In the genomic region with DNA sequence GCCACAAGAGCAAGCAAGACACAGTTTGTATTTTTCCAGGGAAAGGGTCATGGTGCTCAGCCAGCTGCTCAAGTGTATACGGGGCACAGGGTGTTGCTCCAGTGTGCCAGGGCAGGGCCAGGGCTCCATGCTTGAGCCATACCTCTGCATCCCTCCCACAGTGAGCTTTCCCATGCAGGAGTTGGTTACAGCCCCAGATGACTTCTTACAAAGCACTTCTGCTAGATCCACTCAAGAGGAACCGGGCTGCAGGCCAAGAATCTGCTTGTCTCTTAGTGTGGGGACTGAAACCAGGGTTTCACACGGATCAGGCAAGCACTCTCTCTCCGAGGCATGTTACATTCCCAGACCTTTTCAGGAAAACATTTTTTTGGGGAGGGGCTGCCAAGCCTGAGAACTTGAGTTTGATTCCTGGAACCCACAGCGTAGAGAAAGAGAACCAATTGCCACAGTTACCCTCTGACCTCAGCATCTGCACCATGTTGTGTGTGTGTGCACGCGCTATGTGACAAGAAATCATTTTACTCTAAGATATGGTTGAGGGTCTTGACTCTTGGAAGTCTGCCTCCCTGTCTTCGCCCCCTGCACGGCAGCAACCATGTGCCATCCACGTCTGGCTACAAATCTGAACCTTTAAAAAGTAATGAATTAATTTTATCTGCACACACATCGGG, we compare ENCODE assay signal across 9 mouse cellular contexts. TPM values are rescaled to one million over a fixed set of nuclear protein-coding genes. Genes with fewer than 3 reads are reported as not detected.
DNase-seq lines count a peak whose midpoint lies in the region; ATAC-seq and TF ChIP-seq lines count a peak whose summit lies in the region.
"Had no signal": no experiment of that assay in that cellular context is flagged by ENCODE, and none has a peak within 500 bp of the region (broad histone marks: within the 10 kb centered on the region; RNA-seq: fewer than 3 reads in every experiment).

No protein-coding gene starts in this region.

- DNase-seq in gastrocnemius, adult 18-20 months (ENCODE audit: low spot score), result peak; percentile 65
- no peak for DNase-seq in gastrocnemius, postnatal 25 days
- DNase-seq in cerebellum, postnatal 10 days, result peak; percentile 85 to 88
- DNase-seq in gastrocnemius, postnatal 14 days, result peak; percentile 88
- peak; percentile 88 for DNase-seq in kidney, adult 2 months
- DNase-seq in left cerebral cortex, postnatal 14 days (ENCODE audit: low spot score in 2 of 2), result peak; percentile 87 to 94
- peak; percentile 56 for DNase-seq in ovary, postnatal 36 days (ENCODE audit: low spot score)
- DNase-seq in liver, embryonic 11.5 days (ENCODE audit: low spot score), result no peak

- TF ChIP-seq CTCF in kidney, adult 2 months (conservative IDR thresholded peaks at IDR 0.05; ENCODE audit: insufficient read depth, insufficient read length, low read depth, low read length), result no peak

- no peak overlapping the region for H3K27ac ChIP-seq in kidney, adult 2 months (ENCODE audit: insufficient read depth, low read depth, low read length)
- no peak overlapping the region for H3K27ac ChIP-seq in liver, embryonic 11.5 days (ENCODE audit: low read depth, low read length)

- TF ChIP-seq POLR2A in kidney, adult 2 months (IDR thresholded peaks at IDR 0.05; ENCODE audit: low read depth, low read length), result no peak

- H3K4me2 ChIP-seq in liver, embryonic 11.5 days, result no peak overlapping the region

- no peaks in the 10 kb centered on the region for H3K36me3 ChIP-seq in kidney, adult 2 months (ENCODE audit: control insufficient read depth, insufficient read depth, low read length)
- H3K36me3 ChIP-seq in liver, embryonic 11.5 days (ENCODE audit: control insufficient read depth, insufficient read depth, low read length), result no peaks in the 10 kb centered on the region

- H3K27me3 ChIP-seq in kidney, adult 2 months (replicated peaks; ENCODE audit: control insufficient read depth, insufficient read depth, low read length), result no peaks in the 10 kb centered on the region
- H3K27me3 ChIP-seq in liver, embryonic 11.5 days (replicated peaks; ENCODE audit: control insufficient read depth, insufficient read depth, low read length), result no peaks in the 10 kb centered on the region

- H3K4me3 ChIP-seq in kidney, adult 2 months (ENCODE audit: insufficient read depth, low read depth, low read length), result no peak overlapping the region
- H3K4me3 ChIP-seq in liver, embryonic 11.5 days (ENCODE audit: low read depth, low read length), result no peak overlapping the region
- H3K4me3 ChIP-seq: erythroblast, embryonic 14.5 days had no signal

- 44% methylated on average over 11 of the region's 11 CpGs for WGBS in kidney, adult 2 months
- WGBS in liver, embryonic 11.5 days, result 80% methylated on average over 11 of the region's 11 CpGs

- no peak overlapping the region for H3K9ac ChIP-seq in liver, embryonic 11.5 days (ENCODE audit: low read depth, low read length)

- ATAC-seq in liver, embryonic 11.5 days (replicated peaks; ENCODE audit: low FRiP score), result no peak

- no peaks in the 10 kb centered on the region for H3K9me3 ChIP-seq in liver, embryonic 11.5 days (ENCODE audit: control insufficient read depth, low read length)

- intact Hi-C loops in gastrocnemius, postnatal 14 days (cut with DNase I; ENCODE audit: low total_unique reads), result no loop called here
- intact Hi-C loops in left cerebral cortex, postnatal 14 days (cut with DNase I), result no loop called here

- peaks cover 23% of the 10 kb centered on the region; the same call in 1 of the 2 replicates for H3K4me1 ChIP-seq in kidney, adult 2 months (ENCODE audit: control insufficient read depth, insufficient read depth, low read length)
- H3K4me1 ChIP-seq in liver, embryonic 11.5 days (replicated peaks; ENCODE audit: control insufficient read depth, insufficient read depth, low read length), result peaks cover 16% of the 10 kb centered on the region

RNA-seq across cellular contexts. Expression of gene Map3k14, which starts 19.6 kb away (rescaled TPM):
- total RNA-seq in gastrocnemius, adult 18-20 months (2021), result 1 to 10 TPM; 3.2 to 4.0 TPM
- total RNA-seq in gastrocnemius, postnatal 25 days (2021), result 1 to 10 TPM; 2.8 to 4.1 TPM
- total RNA-seq in gastrocnemius, postnatal 14 days (2021), result 1 to 10 TPM; 2.2 to 2.3 TPM
- 8.0 and 8.6 TPM in 2 replicates for polyA plus RNA-seq in kidney, adult 2 months (2012; rRNA removed)
- total RNA-seq in left cerebral cortex, postnatal 14 days (2021), result 1 to 10 TPM; 2.6 to 3.8 TPM
- polyA plus RNA-seq in liver, embryonic 11.5 days (2014; fragmentation: Nextera tagmentation; extraction: Ambion mirVana), result 1.1 and 1.6 TPM in 2 replicates

RNA-seq across cellular contexts. Expression of gene Spata32, which starts 29.4 kb away (rescaled TPM):
- total RNA-seq in gastrocnemius, adult 18-20 months (2021), result not detected
- total RNA-seq in gastrocnemius, postnatal 25 days (2021), result not detected
- total RNA-seq in gastrocnemius, postnatal 14 days (2021), result not detected
- not detected in 2 replicates for polyA plus RNA-seq in kidney, adult 2 months (2012; rRNA removed)
- 1 to 10 TPM; 1.0 to 1.2 TPM for total RNA-seq in left cerebral cortex, postnatal 14 days (2021)
- polyA plus RNA-seq in liver, embryonic 11.5 days (2014; fragmentation: Nextera tagmentation; extraction: Ambion mirVana), result not detected in 2 replicates
- polyA plus RNA-seq: erythroblast, embryonic 14.5 days had no signal

RNA-seq across cellular contexts. Expression of gene 1700023F06Rik, which starts 39.3 kb away (rescaled TPM):
- total RNA-seq in gastrocnemius, adult 18-20 months (2021), result not detected
- total RNA-seq in gastrocnemius, postnatal 25 days (2021), result not detected
- not detected for total RNA-seq in gastrocnemius, postnatal 14 days (2021)
- polyA plus RNA-seq in kidney, adult 2 months (2012; rRNA removed), result 0.09 and 0.22 TPM in 2 replicates
- total RNA-seq in left cerebral cortex, postnatal 14 days (2021), result 1 to 10 TPM; 2.3 TPM
- polyA plus RNA-seq in liver, embryonic 11.5 days (2014; fragmentation: Nextera tagmentation; extraction: Ambion mirVana), result 0.15 TPM in 1 of 2 replicates, not detected in the other
- polyA plus RNA-seq: erythroblast, embryonic 14.5 days had no signal

Comparison
In these comparisons a context has a peak if more than half of its experiments do, and no peak if none do; other contexts are left out.
1. DNase-seq: peak in gastrocnemius, adult 18-20 months (single experiment), cerebellum, postnatal 10 days (2 of 2), gastrocnemius, postnatal 14 days (single experiment), kidney, adult 2 months (single experiment), left cerebral cortex, postnatal 14 days (2 of 2) and ovary, postnatal 36 days (single experiment); none in gastrocnemius, postnatal 25 days (single experiment) and liver, embryonic 11.5 days (single experiment).